Mouse (Mus musculus) heart, embryonic 11.5 days (tissue): ENCODE data around the gene L1td1. TPM values are rescaled to one million over a fixed set of nuclear protein-coding genes. Genes with fewer than 3 reads are reported as not detected.

ENCODE experiments used
- ATAC-seq: fragments of 200-750 bp; cut with Nextera tagmentation; replicated peaks from 2 replicates; pipeline ENCODE4 v1.8.0; 2017; ENCODE audit warnings: moderate library complexity; ENCODE audit not compliant: insufficient number of reproducible peaks, low FRiP score, low TSS enrichment
- H3K27ac ChIP-seq: fragments of 300-500 bp; sonication (generic); 2 replicates; pipeline ENCODE4 v1.5.1; 2014; ENCODE audit warnings: mild to moderate bottlenecking, low read depth, low read length
- H3K27me3 ChIP-seq: fragments of 300-500 bp; sonication (generic); 2 replicates; pipeline ENCODE4 v1.6.1; 2014; ENCODE audit warnings: mild to moderate bottlenecking, low read length, mixed read lengths; ENCODE audit not compliant: control insufficient read depth, insufficient read depth
- H3K36me3 ChIP-seq: fragments of 300-500 bp; sonication (generic); 2 replicates; pipeline ENCODE4 v1.6.1; 2014; ENCODE audit warnings: mild to moderate bottlenecking, low read length, moderate library complexity, mixed read lengths; ENCODE audit not compliant: control insufficient read depth, insufficient read depth
- H3K4me1 ChIP-seq: fragments of 300-500 bp; sonication (generic); 2 replicates; pipeline ENCODE4 v1.6.1; 2014; ENCODE audit warnings: low read length; ENCODE audit not compliant: control insufficient read depth, insufficient read depth
- H3K4me2 ChIP-seq: fragments of 300-500 bp; sonication (generic); 2 replicates; pipeline ENCODE4 v1.6.1; 2014; ENCODE audit warnings: mild to moderate bottlenecking, moderate library complexity
- H3K4me3 ChIP-seq: fragments of 300-500 bp; sonication (generic); 2 replicates; pipeline ENCODE4 v1.5.1; 2014; ENCODE audit warnings: low read depth, low read length
- H3K9ac ChIP-seq: fragments of 300-500 bp; sonication (generic); 2 replicates; pipeline ENCODE4 v1.6.1; 2014; ENCODE audit warnings: mild to moderate bottlenecking, low read depth, low read length, moderate library complexity
- H3K9me3 ChIP-seq: fragments of 300-500 bp; sonication (generic); replicated peaks from 2 replicates; pipeline ENCODE4 v1.6.1; 2016; ENCODE audit warnings: low read length; ENCODE audit not compliant: control insufficient read depth
- WGBS: fragments of 180-500 bp; shearing (Covaris S2); extraction: QIAGEN DNeasy Blood & Tissue Kit; methylation state at CpG from one replicate; pipeline ENCODE4 v1.1.7; 2014; ENCODE audit not compliant: insufficient replicate concordance; 5-methylcytosine and 5-hydroxymethylcytosine counted together
- polyA plus RNA-seq: library from polyadenylated mRNA; unstranded; fragments of >200 nt; fragmentation: Nextera tagmentation; extraction: Ambion mirVana; gene quantifications from 2 replicates; pipeline ENCODE4 v1.2.1, GENCODE M21; 2014

The L1td1 gene
- polyA plus RNA-seq: 0.10 and 0.26 TPM in 2 replicates

GRCm38 (mm10) chr4:98726590-98727237 lies at the start of gene L1td1:
TSS of gene L1td1 (plus strand) at chr4:98726734.
- 3% methylated on average over 29 of the region's 29 CpGs for WGBS
- H3K9ac ChIP-seq: no peak within 1 kb of the TSS; the same call in 1 of the 2 replicates
- H3K36me3 ChIP-seq: no peaks in the 10 kb centered on the region
- peak within 1 kb of the TSS; percentile 69 for H3K4me2 ChIP-seq
- no peak within 1 kb of the TSS for H3K27ac ChIP-seq
- no peaks in the 10 kb centered on the region for H3K9me3 ChIP-seq
- H3K27me3 ChIP-seq: peaks cover 16% of the 10 kb centered on the region
- H3K4me1 ChIP-seq: no peaks in the 10 kb centered on the region; the same call in 1 of the 2 replicates
- ATAC-seq: peak; percentile 44; the same call in 1 of the 2 replicates
- peak within 1 kb of the TSS; percentile 38 for H3K4me3 ChIP-seq

DNA sequence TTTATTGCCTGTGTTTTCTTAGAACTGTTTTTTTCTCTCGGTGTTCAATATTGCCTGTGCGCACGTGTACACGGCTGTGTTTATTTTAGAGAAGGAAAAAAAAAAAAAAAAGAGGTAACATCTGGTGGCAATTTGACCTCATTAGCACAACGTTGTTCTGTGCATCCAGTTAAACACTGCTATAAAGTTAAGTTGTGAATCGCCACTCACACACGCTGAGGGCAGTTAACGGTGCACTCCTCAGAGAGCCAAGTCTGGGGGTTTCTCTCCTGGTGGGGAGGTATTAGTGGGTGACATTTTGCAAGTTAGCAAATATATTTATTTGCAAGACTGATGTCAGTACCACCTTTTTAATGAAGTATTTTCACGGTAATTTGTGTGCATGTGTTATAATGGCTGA lies 49.0 kb upstream of the L1td1 start:
- Histone ChIP-seq H3K9ac (no peak overlapping the region), H3K4me3 (no peak overlapping the region), H3K4me2 (no peak overlapping the region), H3K4me1 (no peaks in the 10 kb centered on the region), H3K9me3 (no peaks in the 10 kb centered on the region), H3K36me3 (peaks cover 2% of the 10 kb centered on the region; the same call in 1 of the 2 replicates), H3K27me3 (no peaks in the 10 kb centered on the region), H3K27ac (no peak overlapping the region)
- 72% methylated on average over 9 of the region's 9 CpGs for WGBS
- ATAC-seq: no peak

- no peak overlapping the region for H3K4me3 ChIP-seq
- H3K27me3 ChIP-seq: no peaks in the 10 kb centered on the region
- no peaks in the 10 kb centered on the region for H3K9me3 ChIP-seq
- no peak overlapping the region for H3K27ac ChIP-seq
- H3K4me2 ChIP-seq: no peak overlapping the region
- no peaks in the 10 kb centered on the region for H3K4me1 ChIP-seq
- H3K9ac ChIP-seq: no peak overlapping the region
- no peaks in the 10 kb centered on the region for H3K36me3 ChIP-seq
- WGBS: 82% methylated on average over 11 of the region's 11 CpGs
- ATAC-seq: no peak
Observed at GRCm38 (mm10) chr4:98686678-98687267, 39.8 kb upstream of the L1td1 start.

DNA sequence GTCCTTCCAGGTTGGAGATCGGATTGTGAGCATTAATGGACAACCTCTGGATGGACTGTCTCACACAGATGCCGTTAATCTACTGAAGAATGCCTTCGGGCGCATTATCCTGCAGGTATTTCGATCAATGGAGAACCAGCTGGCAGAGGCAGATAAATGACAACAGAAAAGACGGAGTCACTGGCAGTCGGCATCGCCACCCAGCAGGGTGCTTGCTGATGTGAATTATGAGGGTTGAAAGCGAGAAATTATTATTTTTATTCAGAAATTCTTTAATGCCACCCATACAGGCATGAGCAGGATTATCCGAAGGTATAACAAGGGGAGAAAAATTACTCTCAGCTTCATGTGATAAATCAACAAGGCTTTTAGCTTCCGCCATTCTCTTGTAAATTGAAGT lies 38.4 kb upstream of the L1td1 start:
- no peak for ATAC-seq
- Histone ChIP-seq H3K27ac (no peak overlapping the region), H3K4me3 (no peak overlapping the region), H3K27me3 (no peaks in the 10 kb centered on the region), H3K36me3 (no peaks in the 10 kb centered on the region), H3K9me3 (no peaks in the 10 kb centered on the region), H3K4me2 (no peak overlapping the region), H3K9ac (no peak overlapping the region), H3K4me1 (no peaks in the 10 kb centered on the region)
- 88% methylated on average over 11 of the region's 11 CpGs for WGBS

DNA sequence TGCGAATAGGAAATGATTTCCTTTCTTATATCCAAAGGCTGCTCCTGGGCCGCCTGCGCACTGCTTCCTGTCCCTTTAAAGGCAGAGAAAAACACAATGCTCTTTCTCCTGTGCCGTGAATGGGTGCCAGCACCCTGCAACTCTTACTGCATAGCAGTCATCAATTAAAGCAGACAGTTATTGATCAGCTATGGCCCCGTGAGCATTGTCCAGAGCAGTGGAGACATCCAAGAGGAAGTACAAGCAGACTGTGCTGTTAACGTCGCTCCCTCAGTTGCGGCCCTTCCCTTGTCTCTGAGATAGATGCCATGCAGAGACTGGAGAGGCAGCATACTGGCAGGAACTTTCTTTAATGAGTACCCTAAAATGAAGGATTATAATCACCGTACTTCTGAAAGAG lies 38.0 kb upstream of the L1td1 start:
- Histone ChIP-seq H3K36me3 (no peaks in the 10 kb centered on the region), H3K27me3 (no peaks in the 10 kb centered on the region), H3K4me3 (no peak overlapping the region), H3K9ac (no peak overlapping the region), H3K27ac (no peak overlapping the region), H3K4me2 (no peak overlapping the region), H3K4me1 (peaks cover 3% of the 10 kb centered on the region), H3K9me3 (no peaks in the 10 kb centered on the region)
- no peak for ATAC-seq
- WGBS: 85% methylated on average over 9 of the region's 9 CpGs

DNA sequence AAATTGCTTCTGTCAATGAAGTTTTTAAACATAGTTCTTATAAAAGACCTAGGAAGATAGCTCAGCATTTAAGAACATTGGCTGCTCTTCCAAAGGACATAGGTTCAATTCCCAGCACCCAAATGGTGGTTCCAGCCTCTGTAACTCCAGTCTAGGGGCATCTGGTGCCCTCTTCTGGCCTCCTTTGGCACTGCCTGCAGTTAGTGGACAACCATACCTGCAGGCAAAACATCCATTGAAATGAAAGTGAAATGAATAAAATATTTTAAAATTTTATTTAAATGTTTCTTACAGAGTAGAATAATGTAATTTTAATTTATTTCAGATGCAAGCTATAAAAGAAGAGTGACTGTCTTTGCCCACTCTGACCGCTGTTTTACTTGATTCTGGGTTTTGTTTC lies 36.5 kb upstream of the L1td1 start:
- H3K4me3 ChIP-seq: no peak overlapping the region
- ATAC-seq: no peak
- WGBS: 87% methylated on average over 1 of the region's 1 CpGs

GRCm38 (mm10) chr4:98693465-98694185 lies 32.9 kb upstream of the L1td1 start:
- H3K27ac ChIP-seq: no peak overlapping the region
- ATAC-seq: no peak
- no peaks in the 10 kb centered on the region for H3K9me3 ChIP-seq
- peaks cover 5% of the 10 kb centered on the region for H3K4me1 ChIP-seq
- H3K4me3 ChIP-seq: no peak overlapping the region
- H3K9ac ChIP-seq: no peak overlapping the region
- no peaks in the 10 kb centered on the region for H3K36me3 ChIP-seq
- 10% methylated on average over 9 of the region's 9 CpGs for WGBS
- no peak overlapping the region for H3K4me2 ChIP-seq
- H3K27me3 ChIP-seq: no peaks in the 10 kb centered on the region

More for the DNA sequence above, 36.5 kb upstream of the L1td1 start:
- H3K9ac ChIP-seq: no peak overlapping the region
- H3K36me3 ChIP-seq: no peaks in the 10 kb centered on the region
- peaks cover 5% of the 10 kb centered on the region for H3K4me1 ChIP-seq
- no peaks in the 10 kb centered on the region for H3K27me3 ChIP-seq
- H3K27ac ChIP-seq: no peak overlapping the region
- no peak overlapping the region for H3K4me2 ChIP-seq
- no peaks in the 10 kb centered on the region for H3K9me3 ChIP-seq

GRCm38 (mm10) chr4:98697932-98698331 lies 28.6 kb upstream of the L1td1 start:
- no peak for ATAC-seq
- 88% methylated on average over 4 of the region's 4 CpGs for WGBS
- no peaks in the 10 kb centered on the region for H3K27me3 ChIP-seq
- no peak overlapping the region for H3K27ac ChIP-seq
- H3K4me1 ChIP-seq: peaks cover 5% of the 10 kb centered on the region
- no peak overlapping the region for H3K4me3 ChIP-seq
- no peaks in the 10 kb centered on the region for H3K36me3 ChIP-seq
- no peak overlapping the region for H3K4me2 ChIP-seq
- no peak overlapping the region for H3K9ac ChIP-seq
- no peaks in the 10 kb centered on the region for H3K9me3 ChIP-seq
